Mouse (Mus musculus): ENCODE data around the gene Arhgef28. TPM values are rescaled to one million over a fixed set of nuclear protein-coding genes. Genes with fewer than 3 reads are reported as not detected.
"Not testable (repeated sequence)": the region's sequence is repeated elsewhere in the genome, so short reads cannot be mapped to it uniquely, and the experiment has no call there.

Arhgef28 gene
- polyA plus RNA-seq, 1 experiment: not detected

GRCm38 (mm10) chr13:98093483-98093882, 112.8 kb downstream of the Arhgef28 start:
- Histone ChIP-seq H3K27me3 (replicated peaks) (peaks cover 7% of the 10 kb centered on the region), H3K4me3 (replicated peaks) (no peak overlapping the region), H3K9me3 (no peaks in the 10 kb centered on the region), H3K36me3 (replicated peaks; ENCODE audit: low read length) (no peaks in the 10 kb centered on the region), H3K4me1 (peaks cover 4% of the 10 kb centered on the region; the same call in 1 of the 2 replicates)
- no peak for TF ChIP-seq GATA1 (IDR thresholded peaks at IDR 0.05; ENCODE audit: borderline replicate concordance, low read length)
- TF ChIP-seq FLI1 (IDR thresholded peaks at IDR 0.05; ENCODE audit: low read length): no peak

GRCm38 (mm10) chr13:98092354-98093002, 113.8 kb downstream of the Arhgef28 start:
- peaks cover 3% of the 10 kb centered on the region for H3K27me3 ChIP-seq (replicated peaks)
- no peaks in the 10 kb centered on the region for H3K36me3 ChIP-seq (replicated peaks; ENCODE audit: low read length)
- no peaks in the 10 kb centered on the region for H3K9me3 ChIP-seq
- no peak for TF ChIP-seq GATA1 (IDR thresholded peaks at IDR 0.05; ENCODE audit: borderline replicate concordance, low read length)
- no peak for TF ChIP-seq FLI1 (IDR thresholded peaks at IDR 0.05; ENCODE audit: low read length)
- H3K4me1 ChIP-seq: peaks cover 4% of the 10 kb centered on the region; the same call in 1 of the 2 replicates
- H3K4me3 ChIP-seq (replicated peaks): no peak overlapping the region

DNA sequence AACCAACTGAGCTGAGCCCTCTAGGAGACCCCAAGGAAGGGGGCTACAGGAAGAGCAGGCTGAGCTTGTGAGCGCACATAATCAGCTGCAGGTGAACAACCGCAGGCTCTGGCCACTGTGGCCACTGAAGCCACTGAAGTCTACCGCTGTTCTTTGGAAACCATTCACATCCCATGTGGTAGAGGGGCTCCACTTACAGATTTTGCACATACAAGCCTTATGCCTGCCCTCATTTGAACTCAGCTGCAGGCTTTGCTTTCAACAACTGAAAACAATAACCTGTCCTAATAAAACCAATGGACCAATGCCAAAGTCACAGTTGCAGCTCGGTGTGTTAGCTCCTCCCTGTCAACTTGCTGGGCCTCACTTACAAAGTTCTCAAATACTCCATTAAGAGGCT, 126.6 kb downstream of the Arhgef28 start:
- Histone ChIP-seq H3K9me3 (no peaks in the 10 kb centered on the region), H3K36me3 (replicated peaks; ENCODE audit: low read length) (no peaks in the 10 kb centered on the region), H3K4me3 (replicated peaks) (no peak overlapping the region), H3K27me3 (replicated peaks) (no peaks in the 10 kb centered on the region), H3K4me1 (no peaks in the 10 kb centered on the region)
- TF ChIP-seq FLI1 (IDR thresholded peaks at IDR 0.05; ENCODE audit: low read length) (no peak), GATA1 (IDR thresholded peaks at IDR 0.05; ENCODE audit: borderline replicate concordance, low read length) (no peak)

DNA sequence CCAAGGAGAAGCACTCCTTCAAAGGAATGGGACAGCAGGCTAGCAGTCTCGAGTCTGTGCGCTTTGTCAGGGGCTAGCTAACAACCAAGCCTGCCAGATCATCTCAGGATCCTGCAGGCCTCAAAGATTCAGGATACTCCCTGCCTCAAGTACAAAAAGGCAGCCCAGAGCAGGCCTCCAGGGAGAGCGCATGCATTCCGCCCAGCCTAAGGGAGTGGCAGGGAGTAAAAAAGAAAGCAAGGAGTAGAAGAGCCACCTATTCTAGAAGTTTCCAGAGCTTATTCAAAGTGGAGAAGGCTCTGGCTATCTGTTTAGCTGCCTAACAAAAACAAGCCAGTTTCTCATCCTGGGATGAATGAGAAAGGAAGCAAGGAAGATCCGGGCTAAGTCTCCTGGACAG, 128.0 kb downstream of the Arhgef28 start:
- H3K36me3 ChIP-seq (replicated peaks; ENCODE audit: low read length): no peaks in the 10 kb centered on the region
- TF ChIP-seq GATA1 (IDR thresholded peaks at IDR 0.05; ENCODE audit: borderline replicate concordance, low read length) (no peak), FLI1 (IDR thresholded peaks at IDR 0.05; ENCODE audit: low read length) (no peak)
- H3K9me3 ChIP-seq: no peaks in the 10 kb centered on the region
- H3K4me3 ChIP-seq (replicated peaks): no peak overlapping the region
- H3K4me1 ChIP-seq: no peaks in the 10 kb centered on the region
- H3K27me3 ChIP-seq (replicated peaks): no peaks in the 10 kb centered on the region

- Histone ChIP-seq H3K4me1 (no peaks in the 10 kb centered on the region), H3K4me3 (replicated peaks) (no peak overlapping the region), H3K36me3 (replicated peaks; ENCODE audit: low read length) (no peaks in the 10 kb centered on the region), H3K9me3 (no peaks in the 10 kb centered on the region), H3K27me3 (replicated peaks) (no peaks in the 10 kb centered on the region)
- TF ChIP-seq FLI1 (IDR thresholded peaks at IDR 0.05; ENCODE audit: low read length): no peak
- no peak for TF ChIP-seq GATA1 (IDR thresholded peaks at IDR 0.05; ENCODE audit: borderline replicate concordance, low read length)
Observed at GRCm38 (mm10) chr13:98077216-98077615, 129.0 kb downstream of the Arhgef28 start.

GRCm38 (mm10) chr13:98074871-98075270, 131.4 kb downstream of the Arhgef28 start:
- TF ChIP-seq GATA1 (IDR thresholded peaks at IDR 0.05; ENCODE audit: borderline replicate concordance, low read length) (no peak), FLI1 (IDR thresholded peaks at IDR 0.05; ENCODE audit: low read length) (no peak)
- no peak overlapping the region for H3K4me3 ChIP-seq (replicated peaks)
- H3K36me3 ChIP-seq (replicated peaks; ENCODE audit: low read length): no peaks in the 10 kb centered on the region
- H3K4me1 ChIP-seq: no peaks in the 10 kb centered on the region
- no peaks in the 10 kb centered on the region for H3K27me3 ChIP-seq (replicated peaks)
- H3K9me3 ChIP-seq: no peaks in the 10 kb centered on the region

DNA sequence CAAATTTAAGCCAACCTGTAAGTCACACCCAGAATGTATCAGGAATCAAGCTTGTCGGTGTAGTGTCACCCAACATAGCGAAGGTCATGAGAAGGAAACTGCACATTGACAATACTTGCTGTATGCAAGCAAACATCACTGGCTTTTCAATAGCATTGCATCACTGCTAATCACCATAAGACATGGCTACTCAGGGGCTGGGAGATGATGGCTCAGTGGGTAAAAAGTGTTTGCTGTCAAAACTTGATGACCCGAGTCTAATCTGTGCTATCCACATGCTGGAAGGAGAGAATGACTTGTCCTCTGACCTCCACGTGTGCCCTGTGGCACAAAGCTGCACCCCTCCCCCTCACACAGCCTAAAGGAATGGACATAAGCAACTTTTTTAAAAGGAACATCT, 133.0 kb downstream of the Arhgef28 start:
- H3K9me3 ChIP-seq: no peaks in the 10 kb centered on the region
- H3K4me3 ChIP-seq (replicated peaks): no peak overlapping the region
- H3K27me3 ChIP-seq (replicated peaks): no peaks in the 10 kb centered on the region
- no peaks in the 10 kb centered on the region for H3K36me3 ChIP-seq (replicated peaks; ENCODE audit: low read length)
- H3K4me1 ChIP-seq: no peaks in the 10 kb centered on the region
- no peak for TF ChIP-seq FLI1 (IDR thresholded peaks at IDR 0.05; ENCODE audit: low read length)
- TF ChIP-seq GATA1 (IDR thresholded peaks at IDR 0.05; ENCODE audit: borderline replicate concordance, low read length): no peak

DNA sequence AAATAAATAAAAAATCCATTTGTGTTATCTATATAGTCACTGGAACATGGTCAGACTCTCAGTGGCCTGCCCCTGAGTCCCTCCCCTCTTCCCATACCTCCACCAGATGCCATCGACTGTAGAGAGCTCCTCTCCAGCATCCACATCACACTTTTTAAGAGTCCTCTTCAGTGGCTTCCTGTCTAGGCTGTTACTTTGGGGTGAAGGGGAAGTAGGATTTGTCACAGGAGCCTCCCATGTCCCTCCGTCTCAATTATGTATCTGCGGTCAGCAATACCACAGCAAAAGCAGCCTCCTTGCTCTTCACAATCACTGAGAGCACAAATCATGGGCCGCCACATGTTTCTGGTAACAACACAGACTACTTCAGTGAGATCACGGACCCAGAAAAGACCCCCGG, 135.8 kb downstream of the Arhgef28 start:
- H3K36me3 ChIP-seq (replicated peaks; ENCODE audit: low read length): no peaks in the 10 kb centered on the region

GRCm38 (mm10) chr13:98069646-98070045, 136.6 kb downstream of the Arhgef28 start:
- Histone ChIP-seq H3K9me3 (no peaks in the 10 kb centered on the region), H3K4me1 (no peaks in the 10 kb centered on the region), H3K27me3 (replicated peaks) (no peaks in the 10 kb centered on the region), H3K36me3 (replicated peaks; ENCODE audit: low read length) (no peaks in the 10 kb centered on the region), H3K4me3 (replicated peaks) (no peak overlapping the region)
- TF ChIP-seq FLI1 (IDR thresholded peaks at IDR 0.05; ENCODE audit: low read length) (no peak), GATA1 (IDR thresholded peaks at IDR 0.05; ENCODE audit: borderline replicate concordance, low read length) (no peak)

More for the DNA sequence above, 135.8 kb downstream of the Arhgef28 start:
- H3K4me3 ChIP-seq (replicated peaks): no peak overlapping the region
- no peaks in the 10 kb centered on the region for H3K27me3 ChIP-seq (replicated peaks)
- H3K9me3 ChIP-seq: no peaks in the 10 kb centered on the region
- no peak for TF ChIP-seq FLI1 (IDR thresholded peaks at IDR 0.05; ENCODE audit: low read length)
- TF ChIP-seq GATA1 (IDR thresholded peaks at IDR 0.05; ENCODE audit: borderline replicate concordance, low read length): no peak
- no peaks in the 10 kb centered on the region for H3K4me1 ChIP-seq

DNA sequence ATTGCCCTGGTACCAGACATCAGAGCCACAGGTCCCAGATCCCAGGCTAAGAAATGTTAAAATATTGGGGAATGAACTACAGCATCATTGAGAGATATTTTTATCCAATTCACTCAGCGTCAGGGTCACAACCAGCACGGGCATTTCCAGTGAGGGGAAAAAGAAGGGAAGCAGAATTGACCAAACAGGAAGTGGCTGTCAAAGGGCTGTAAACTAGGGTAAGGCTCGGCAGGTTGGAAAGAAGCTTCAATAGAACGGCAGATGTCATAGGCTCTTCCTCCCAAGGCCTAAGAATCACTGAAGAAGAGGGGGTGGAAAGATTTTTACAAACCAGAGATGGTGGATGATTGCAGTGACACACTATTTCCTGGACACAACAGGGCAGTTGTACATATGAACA, 143.4 kb downstream of the Arhgef28 start:
- no peak for TF ChIP-seq GATA1 (IDR thresholded peaks at IDR 0.05; ENCODE audit: borderline replicate concordance, low read length)
- TF ChIP-seq FLI1 (IDR thresholded peaks at IDR 0.05; ENCODE audit: low read length): no peak
- H3K9me3 ChIP-seq: no peaks in the 10 kb centered on the region
- H3K4me1 ChIP-seq: peaks cover 5% of the 10 kb centered on the region
- H3K36me3 ChIP-seq (replicated peaks; ENCODE audit: low read length): no peaks in the 10 kb centered on the region
- H3K27me3 ChIP-seq (replicated peaks): peaks cover 2% of the 10 kb centered on the region
- H3K4me3 ChIP-seq (replicated peaks): no peak overlapping the region

DNA sequence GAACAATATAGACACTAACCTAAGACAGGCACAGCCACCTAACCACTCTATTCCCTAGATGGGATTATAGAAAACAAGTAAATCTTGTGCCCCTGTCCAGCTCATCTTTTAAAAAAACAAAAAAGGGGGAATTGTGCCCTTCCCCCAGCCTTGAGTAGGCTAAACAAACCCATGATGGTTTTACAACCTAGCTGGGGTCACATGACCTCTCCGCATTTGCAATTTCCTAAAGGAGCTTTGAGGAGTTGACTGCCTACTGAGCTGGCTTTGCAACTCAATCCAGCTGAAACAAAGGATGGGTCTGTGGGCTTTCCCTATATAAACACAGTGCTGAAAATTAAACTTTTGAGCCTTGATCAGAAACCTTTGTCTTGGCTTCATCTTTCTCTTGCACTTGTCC, 146.1 kb downstream of the Arhgef28 start:
- H3K4me3 ChIP-seq (replicated peaks); H3K36me3 ChIP-seq (replicated peaks; ENCODE audit: low read length); H3K4me1 ChIP-seq; H3K9me3 ChIP-seq; H3K27me3 ChIP-seq (replicated peaks): not testable (repeated sequence)

Data from megakaryocyte, embryonic 14.5 days (primary cell).